Mouse (Mus musculus): ENCODE results near the gene Acvr1c.

DNA sequence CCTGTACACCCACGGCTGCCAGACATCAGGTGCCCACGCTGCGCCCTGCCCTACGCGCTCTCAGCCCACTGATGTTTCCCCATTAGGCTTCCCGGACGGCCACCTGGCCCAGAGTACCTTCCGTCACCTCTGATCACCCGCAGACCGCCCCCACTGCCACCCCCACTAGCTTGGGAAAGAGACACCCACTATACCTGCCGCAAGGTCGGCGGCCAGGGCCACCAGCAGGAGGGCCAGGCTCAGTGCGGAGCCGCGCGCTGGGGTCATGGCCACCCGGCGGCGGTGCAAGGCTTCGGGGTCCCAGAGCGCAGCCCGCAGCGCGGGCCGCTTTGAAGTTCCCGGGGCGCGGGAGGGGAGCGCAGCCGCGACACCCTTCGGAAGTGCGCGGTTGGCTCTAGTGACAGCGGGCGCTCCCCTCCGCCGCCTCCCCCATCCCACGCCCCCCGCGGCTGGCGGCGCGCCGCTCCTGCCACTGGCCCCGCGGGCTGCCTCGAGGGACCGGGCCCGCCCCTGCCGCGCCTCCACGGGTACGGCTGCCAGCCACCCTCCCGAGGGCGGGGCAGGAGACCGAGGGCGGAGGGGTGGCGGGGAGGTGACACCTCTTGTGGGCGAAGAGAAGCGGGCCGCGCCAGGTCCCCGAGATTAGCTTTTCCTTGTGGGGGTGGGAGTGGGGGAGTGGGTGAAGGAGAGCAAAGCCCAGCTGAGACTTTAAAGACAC is at the start of gene Acvr1c:
- TF ChIP-seq CTCF (conservative IDR thresholded peaks at IDR 0.05; ENCODE audit: low read length) (no peak), POU5F1 (IDR thresholded peaks at IDR 0.05; ENCODE audit: borderline replicate concordance, low read length) (no peak), NANOG (IDR thresholded peaks at IDR 0.05; ENCODE audit: borderline replicate concordance, low read length) (no peak)

Measured in E14TG2a.4 (cell line).